Mouse (Mus musculus): Measurements from ENCODE around the gene Foxc1. TPM values are rescaled to one million over a fixed set of nuclear protein-coding genes. Genes with fewer than 3 reads are reported as not detected.

Foxc1 gene
- polyA plus RNA-seq, 1 experiment from 2014 or later, result 0.37 TPM

DNA sequence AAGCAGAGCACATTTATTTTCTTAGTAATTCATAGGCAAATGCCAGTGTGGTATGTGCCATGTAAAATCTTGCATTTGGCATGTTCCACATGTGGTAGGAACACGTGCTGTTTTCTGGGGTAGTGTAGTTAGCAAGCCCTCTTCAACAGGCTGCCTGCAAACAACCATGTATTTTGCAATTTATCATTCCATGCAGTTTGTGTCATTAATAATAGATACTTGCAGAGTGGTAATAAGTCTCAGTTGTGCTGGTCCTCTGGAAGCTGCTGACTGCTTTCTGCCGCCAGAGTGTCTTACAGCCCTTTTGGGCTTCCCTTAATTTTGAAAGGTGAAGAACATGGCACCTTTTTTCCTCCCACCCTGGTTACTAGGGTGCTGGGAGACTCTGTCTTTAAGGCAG lies 6.3 kb downstream of the Foxc1 start:
- ATAC-seq (no peak), DNase-seq (ENCODE audit: low spot score) (no peak)
- Histone ChIP-seq H3K4me2 (replicated peaks; ENCODE audit: low read depth, low read length) (no peak overlapping the region), H3K9me3 (ENCODE audit: low read length) (no peaks in the 10 kb centered on the region), H3K9ac (replicated peaks; ENCODE audit: low read depth) (no peak overlapping the region), H3K36me3 (ENCODE audit: insufficient read depth, low read length) (no peaks in the 10 kb centered on the region), H3K27me3 (replicated peaks; ENCODE audit: insufficient read depth, low read length) (peaks cover 75% of the 10 kb centered on the region), H3K4me1 (ENCODE audit: insufficient read depth, low read depth, low read length) (peaks cover 6% of the 10 kb centered on the region), H3K27ac (ENCODE audit: low read length) (no peak overlapping the region), H3K4me3 (ENCODE audit: low read depth, low read length) (no peak overlapping the region)
- 89% methylated on average over 2 of the region's 2 CpGs for WGBS
- TF ChIP-seq EP300 (IDR thresholded peaks at IDR 0.05), result no peak
- TF ChIP-seq CTCF (IDR thresholded peaks at IDR 0.05), result no peak

DNA sequence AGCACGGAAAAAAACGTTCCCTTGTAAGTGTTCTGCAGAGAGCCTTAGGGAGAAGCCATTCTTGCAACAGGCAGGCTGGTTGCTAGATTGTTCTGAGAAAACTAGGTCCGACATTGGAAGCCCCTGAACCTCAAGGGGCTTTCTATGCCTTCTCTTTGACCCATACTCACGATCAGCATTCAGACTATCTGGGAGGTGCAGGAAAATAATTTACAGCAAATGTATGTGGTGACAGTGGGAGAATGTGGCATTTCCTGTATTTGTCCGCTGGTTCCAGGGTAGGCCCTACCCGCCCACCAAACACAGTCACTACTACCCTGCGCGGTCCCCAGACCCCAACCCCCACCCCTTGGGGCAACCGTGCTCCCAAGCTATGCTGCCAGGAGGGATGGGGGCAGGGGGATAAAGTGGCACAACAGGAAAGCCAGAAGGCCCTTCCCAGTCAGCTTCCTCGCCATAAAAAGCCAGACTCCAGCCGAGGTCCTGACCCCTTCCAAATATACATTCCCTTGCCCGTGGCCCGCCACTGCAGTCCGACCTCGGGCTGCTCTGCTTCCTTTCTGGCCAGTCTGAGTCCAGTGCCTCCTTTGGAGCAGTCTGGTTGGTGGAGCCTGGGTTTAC lies 9.1 kb downstream of the Foxc1 start:
- WGBS, result 37% methylated on average over 15 of the region's 15 CpGs
- no peak overlapping the region for H3K4me2 ChIP-seq (replicated peaks; ENCODE audit: low read depth, low read length)

DNA sequence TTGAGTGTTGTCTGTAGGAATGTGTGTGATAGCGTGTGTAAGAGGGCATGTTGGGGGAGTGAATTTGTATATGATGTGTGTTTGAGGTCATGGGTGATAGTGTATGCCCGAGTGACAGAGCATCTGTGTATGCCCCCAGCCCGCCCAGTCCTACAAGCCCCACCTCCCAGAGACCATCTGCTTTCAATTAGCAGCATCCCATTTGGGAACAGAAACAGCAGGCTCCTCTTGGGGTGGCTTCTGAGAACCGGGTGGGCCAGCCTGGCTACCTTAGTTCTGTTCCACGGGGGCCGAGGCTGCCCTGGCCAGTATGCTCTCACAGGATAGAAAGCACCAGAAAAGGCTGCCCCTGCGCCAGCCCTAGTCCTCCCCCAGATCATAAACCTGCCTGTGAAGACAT lies 11.9 kb downstream of the Foxc1 start:
- ATAC-seq (no peak), DNase-seq (ENCODE audit: low spot score) (no peak)
- Histone ChIP-seq H3K36me3 (ENCODE audit: insufficient read depth, low read length) (no peaks in the 10 kb centered on the region), H3K27me3 (replicated peaks; ENCODE audit: insufficient read depth, low read length) (peaks cover 47% of the 10 kb centered on the region), H3K27ac (ENCODE audit: low read length) (no peak overlapping the region), H3K4me3 (ENCODE audit: low read depth, low read length) (no peak overlapping the region), H3K4me2 (replicated peaks; ENCODE audit: low read depth, low read length) (no peak overlapping the region), H3K9ac (replicated peaks; ENCODE audit: low read depth) (no peak overlapping the region), H3K9me3 (ENCODE audit: low read length) (no peaks in the 10 kb centered on the region), H3K4me1 (ENCODE audit: insufficient read depth, low read depth, low read length) (no peaks in the 10 kb centered on the region)
- 60% methylated on average over 7 of the region's 7 CpGs for WGBS
- TF ChIP-seq CTCF (IDR thresholded peaks at IDR 0.05), result no peak
- TF ChIP-seq EP300 (IDR thresholded peaks at IDR 0.05), result no peak

More for the DNA sequence above, 9.1 kb downstream of the Foxc1 start:
- H3K4me3 ChIP-seq (ENCODE audit: low read depth, low read length), result no peak overlapping the region
- TF ChIP-seq EP300 (IDR thresholded peaks at IDR 0.05) (no peak), CTCF (IDR thresholded peaks at IDR 0.05) (no peak)
- no peak for DNase-seq (ENCODE audit: low spot score)
- no peak overlapping the region for H3K27ac ChIP-seq (ENCODE audit: low read length)
- H3K9ac ChIP-seq (replicated peaks; ENCODE audit: low read depth), result no peak overlapping the region
- H3K27me3 ChIP-seq (replicated peaks; ENCODE audit: insufficient read depth, low read length), result peaks cover 62% of the 10 kb centered on the region
- H3K4me1 ChIP-seq (ENCODE audit: insufficient read depth, low read depth, low read length), result 0 out of 2 replicates have a peak, but pooled peaks cover 3% of the 10 kb centered on the region
- no peaks in the 10 kb centered on the region for H3K36me3 ChIP-seq (ENCODE audit: insufficient read depth, low read length)
- ATAC-seq, result no peak
- H3K9me3 ChIP-seq (ENCODE audit: low read length), result no peaks in the 10 kb centered on the region

DNA sequence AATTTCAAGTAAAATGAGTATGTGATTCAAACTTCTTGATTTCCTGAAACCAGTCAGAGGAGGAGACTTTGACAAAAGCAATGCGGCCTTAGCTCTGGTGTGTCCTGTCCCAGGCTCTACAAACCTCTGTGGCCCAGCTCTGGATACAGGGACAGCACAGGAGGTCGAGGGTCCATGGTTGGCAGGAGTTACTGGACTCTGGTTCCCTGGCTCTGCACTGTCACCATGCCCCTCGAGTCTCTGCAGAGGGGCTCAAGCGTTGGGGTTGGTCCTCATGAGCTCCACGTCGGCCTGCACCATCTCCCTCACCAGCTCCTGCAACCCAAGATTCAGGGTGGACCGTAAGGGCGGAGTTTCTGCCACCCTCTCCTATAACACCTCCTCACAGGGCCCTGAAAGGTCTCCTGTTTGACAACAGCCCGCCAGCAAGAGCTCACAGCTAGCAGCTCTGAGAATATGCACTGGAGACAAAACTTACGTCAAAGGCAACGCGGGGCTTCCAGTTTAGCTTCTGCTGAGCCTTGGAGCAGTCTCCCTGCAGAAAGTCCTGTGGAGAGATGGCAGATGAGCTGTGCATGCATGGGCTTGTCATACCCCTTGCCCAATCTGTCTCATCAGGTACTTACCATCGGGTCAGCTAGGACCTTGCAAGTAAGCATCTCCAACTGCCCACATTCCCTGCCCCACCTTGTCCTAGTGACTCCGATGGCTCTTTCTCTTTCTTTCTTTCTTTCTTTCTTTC lies 13.4 kb downstream of the Foxc1 start:
- ATAC-seq, result no peak
- H3K9me3 ChIP-seq (ENCODE audit: low read length), result no peaks in the 10 kb centered on the region
- no peak overlapping the region for H3K4me3 ChIP-seq (ENCODE audit: low read depth, low read length)
- no peak overlapping the region for H3K27ac ChIP-seq (ENCODE audit: low read length)
- no peak overlapping the region for H3K9ac ChIP-seq (replicated peaks; ENCODE audit: low read depth)
- whole genome bisulfite sequencing, result 61% methylated on average over 14 of the region's 14 CpGs
- peaks cover 34% of the 10 kb centered on the region for H3K27me3 ChIP-seq (replicated peaks; ENCODE audit: insufficient read depth, low read length)
- no peak for TF ChIP-seq CTCF (IDR thresholded peaks at IDR 0.05)
- TF ChIP-seq EP300 (IDR thresholded peaks at IDR 0.05), result no peak
- no peaks in the 10 kb centered on the region for H3K4me1 ChIP-seq (ENCODE audit: insufficient read depth, low read depth, low read length)
- H3K4me2 ChIP-seq (replicated peaks; ENCODE audit: low read depth, low read length), result no peak overlapping the region
- DNase-seq (ENCODE audit: low spot score), result no peak
- H3K36me3 ChIP-seq (ENCODE audit: insufficient read depth, low read length), result no peaks in the 10 kb centered on the region

DNA sequence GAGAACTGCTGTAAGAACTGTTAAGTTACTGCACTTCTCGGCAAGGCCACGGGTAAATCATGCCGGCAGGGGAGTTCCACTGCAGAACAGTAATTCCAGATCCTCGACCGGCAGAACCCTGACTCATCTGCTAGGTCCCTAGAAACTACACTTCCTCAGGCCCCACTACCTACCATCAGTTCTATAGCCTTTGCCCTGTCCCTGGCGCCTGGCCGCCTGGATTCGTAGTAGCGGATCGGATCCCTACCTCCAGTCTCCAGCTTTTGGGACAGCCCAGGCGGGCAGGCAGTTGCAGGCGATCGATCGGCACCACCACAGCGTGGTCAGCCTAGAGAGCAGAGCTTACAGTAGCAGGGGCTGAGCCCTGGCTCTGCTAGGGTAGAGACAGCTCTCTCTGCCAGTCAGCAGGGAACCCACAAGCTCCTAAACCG lies 14.2 kb downstream of the Foxc1 start:
- peak overlapping the region; percentile 55 for H3K4me2 ChIP-seq (replicated peaks; ENCODE audit: low read depth, low read length)
- H3K4me1 ChIP-seq (ENCODE audit: insufficient read depth, low read depth, low read length), result no peaks in the 10 kb centered on the region
- H3K27me3 ChIP-seq (replicated peaks; ENCODE audit: insufficient read depth, low read length), result peaks cover 28% of the 10 kb centered on the region
- peak overlapping the region; percentile 28; the same call in 1 of the 2 replicates for H3K4me3 ChIP-seq (ENCODE audit: low read depth, low read length)
- ATAC-seq (peak; percentile 57), DNase-seq (ENCODE audit: low spot score) (no peak)
- WGBS, result 9% methylated on average over 16 of the region's 16 CpGs
- H3K27ac ChIP-seq (ENCODE audit: low read length), result no peak overlapping the region
- H3K9me3 ChIP-seq (ENCODE audit: low read length), result no peaks in the 10 kb centered on the region
- H3K9ac ChIP-seq (replicated peaks; ENCODE audit: low read depth), result peak overlapping the region; percentile 34; the same call in 1 of the 2 replicates
- TF ChIP-seq EP300 (IDR thresholded peaks at IDR 0.05), result no peak
- TF ChIP-seq CTCF (IDR thresholded peaks at IDR 0.05), result no peak
- H3K36me3 ChIP-seq (ENCODE audit: insufficient read depth, low read length), result no peaks in the 10 kb centered on the region

DNA sequence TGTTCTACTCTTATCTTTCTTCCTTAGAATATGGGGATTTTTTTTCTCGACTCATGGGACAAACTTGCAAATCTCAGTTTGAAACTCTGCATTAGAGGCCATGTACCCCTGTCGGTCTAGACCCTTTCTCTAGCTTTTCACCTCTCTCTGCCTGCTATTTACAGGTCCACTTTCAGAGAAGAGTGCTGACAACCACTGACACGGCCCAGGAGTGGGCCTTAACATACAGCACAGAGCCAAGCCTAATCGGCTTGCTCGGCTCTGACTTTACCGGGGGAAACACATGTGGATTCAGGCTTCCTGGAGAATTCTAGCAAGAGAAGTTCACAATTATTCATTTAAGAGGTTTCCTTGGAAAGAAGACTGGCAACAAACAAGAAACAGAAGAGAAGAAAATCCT lies 14.6 kb downstream of the Foxc1 start:
- no peaks in the 10 kb centered on the region for H3K9me3 ChIP-seq (ENCODE audit: low read length)
- WGBS, result 33% methylated on average over 6 of the region's 6 CpGs

More for the DNA sequence above, 14.6 kb downstream of the Foxc1 start:
- peak overlapping the region; percentile 55 for H3K4me2 ChIP-seq (replicated peaks; ENCODE audit: low read depth, low read length)
- no peak for ATAC-seq
- no peak for DNase-seq (ENCODE audit: low spot score)
- H3K27ac ChIP-seq (ENCODE audit: low read length), result no peak overlapping the region
- H3K9ac ChIP-seq (replicated peaks; ENCODE audit: low read depth), result no peak overlapping the region
- no peaks in the 10 kb centered on the region for H3K4me1 ChIP-seq (ENCODE audit: insufficient read depth, low read depth, low read length)
- H3K36me3 ChIP-seq (ENCODE audit: insufficient read depth, low read length), result no peaks in the 10 kb centered on the region
- TF ChIP-seq CTCF (IDR thresholded peaks at IDR 0.05) (no peak), EP300 (IDR thresholded peaks at IDR 0.05) (no peak)
- peaks cover 24% of the 10 kb centered on the region for H3K27me3 ChIP-seq (replicated peaks; ENCODE audit: insufficient read depth, low read length)
- peak overlapping the region; percentile 28; the same call in 1 of the 2 replicates for H3K4me3 ChIP-seq (ENCODE audit: low read depth, low read length)
